Mouse (Mus musculus) thymus, adult 18-20 months (tissue): ENCODE results near the gene Syngr4.

ENCODE experiments used
- DNase-seq, 2 experiments: peaks; one replicate each; pipeline ENCODE4 v3.0.0; 2022; ENCODE audit warnings: mixed read lengths in 2 of 2

The Syngr4 gene

DNA sequence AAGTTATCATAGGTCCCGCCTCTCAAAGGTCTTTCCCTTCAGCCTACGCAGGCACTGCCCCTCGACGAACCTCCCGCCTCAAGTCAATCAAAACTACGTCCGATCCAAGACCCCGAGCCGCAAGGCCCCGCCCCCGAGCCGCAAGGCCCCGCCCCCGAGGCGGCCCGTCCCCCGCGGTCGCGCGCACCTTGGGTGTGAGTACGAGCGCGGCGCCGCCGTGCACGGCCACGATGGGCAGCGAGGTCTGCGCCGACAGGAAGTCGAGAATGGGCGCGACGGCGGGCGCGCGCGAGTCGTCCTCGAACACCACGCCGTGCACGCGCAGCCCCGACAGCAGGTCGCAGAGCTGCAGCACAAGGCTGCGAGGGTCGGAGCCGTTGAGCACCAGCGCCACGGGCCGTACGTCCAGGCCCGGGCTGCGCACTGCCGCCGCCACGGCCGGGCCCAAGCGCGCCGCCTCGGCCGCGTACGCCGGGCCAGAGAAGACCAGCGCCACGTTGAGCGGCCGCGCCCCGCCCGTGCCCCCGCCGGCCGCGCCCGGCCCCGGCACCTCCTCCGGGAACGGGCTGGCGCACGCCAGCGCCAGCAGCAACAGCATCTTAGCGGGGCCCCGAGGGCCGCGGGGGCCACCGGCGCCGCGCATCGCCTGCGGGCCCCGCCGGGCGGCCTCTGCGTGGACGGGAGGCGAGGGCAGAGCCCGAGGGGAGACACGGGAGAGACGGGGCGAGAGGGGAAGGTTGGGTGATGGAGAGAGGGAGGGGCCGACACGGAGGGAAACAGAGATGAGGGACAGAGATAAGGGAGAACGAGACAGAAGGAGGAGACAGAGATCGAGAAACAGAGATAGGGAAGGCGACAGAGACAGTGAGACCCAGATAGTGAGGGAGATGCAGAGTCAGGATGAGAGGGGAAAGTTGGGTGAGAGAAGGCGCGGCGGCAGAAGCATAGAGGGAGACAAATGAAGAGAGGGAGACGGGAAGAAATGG lies 30.3 kb downstream of the Syngr4 start:
- DNase-seq = peak; percentile 77 to 79

DNA sequence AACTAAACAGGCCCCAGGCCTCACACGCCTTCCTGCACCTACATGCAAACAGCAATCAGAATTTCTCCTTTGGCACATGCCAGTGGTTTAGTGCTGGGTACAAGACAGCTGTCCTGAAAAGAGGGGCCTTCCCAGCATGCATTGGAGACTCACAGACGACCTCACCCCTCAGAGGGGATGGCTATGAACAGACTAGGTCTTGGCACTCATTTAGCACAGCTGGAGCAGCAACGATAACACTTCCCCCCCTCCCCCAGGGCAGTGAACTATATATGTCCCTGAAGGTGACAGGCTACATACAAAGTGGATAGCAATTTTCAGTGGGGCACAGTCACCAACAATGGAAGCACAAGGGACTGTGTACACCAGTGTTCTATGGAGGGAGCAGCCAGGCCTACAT lies 32.1 kb downstream of the Syngr4 start:
- DNase-seq = no peak

DNA sequence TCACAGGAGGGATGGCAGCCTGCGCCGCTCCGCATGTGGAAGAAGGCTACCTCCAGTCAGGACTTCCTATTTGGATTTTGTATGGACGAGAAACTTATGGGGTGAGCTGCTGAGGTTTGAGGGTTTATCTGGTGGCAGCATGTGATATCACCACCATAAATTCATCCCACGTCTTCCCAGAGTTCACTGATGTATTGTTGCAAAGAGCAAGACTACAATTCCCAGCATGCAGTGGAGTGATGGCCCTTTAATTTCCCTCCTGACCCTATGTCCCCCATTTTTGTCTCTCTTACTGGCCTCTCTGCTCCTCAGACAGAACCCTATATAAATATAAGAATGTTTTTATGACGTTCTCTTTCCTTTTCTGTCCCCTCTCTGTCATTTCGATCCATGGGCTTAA lies 33.7 kb downstream of the Syngr4 start:
- no peak for DNase-seq

DNA sequence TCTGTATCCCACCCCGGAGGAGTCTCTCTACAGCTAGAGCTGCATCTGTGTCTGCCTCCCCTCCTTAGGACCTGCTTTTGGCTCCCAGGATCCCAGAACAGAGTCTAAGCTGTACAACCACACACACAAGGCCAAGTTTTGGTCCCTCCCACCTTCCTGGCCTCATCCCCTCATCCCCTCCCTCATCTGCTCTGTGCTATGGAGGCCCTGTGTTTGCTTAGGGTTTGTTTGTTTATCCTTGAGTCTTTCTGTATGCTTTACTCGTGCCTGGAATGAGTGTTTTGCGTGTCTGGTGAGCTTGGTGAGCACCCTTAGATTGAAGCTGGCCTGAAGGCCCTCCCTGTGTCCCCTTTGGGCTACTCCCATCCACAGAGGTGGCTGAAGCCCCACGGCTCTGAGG lies 37.5 kb downstream of the Syngr4 start:
- no peak for DNase-seq

DNA sequence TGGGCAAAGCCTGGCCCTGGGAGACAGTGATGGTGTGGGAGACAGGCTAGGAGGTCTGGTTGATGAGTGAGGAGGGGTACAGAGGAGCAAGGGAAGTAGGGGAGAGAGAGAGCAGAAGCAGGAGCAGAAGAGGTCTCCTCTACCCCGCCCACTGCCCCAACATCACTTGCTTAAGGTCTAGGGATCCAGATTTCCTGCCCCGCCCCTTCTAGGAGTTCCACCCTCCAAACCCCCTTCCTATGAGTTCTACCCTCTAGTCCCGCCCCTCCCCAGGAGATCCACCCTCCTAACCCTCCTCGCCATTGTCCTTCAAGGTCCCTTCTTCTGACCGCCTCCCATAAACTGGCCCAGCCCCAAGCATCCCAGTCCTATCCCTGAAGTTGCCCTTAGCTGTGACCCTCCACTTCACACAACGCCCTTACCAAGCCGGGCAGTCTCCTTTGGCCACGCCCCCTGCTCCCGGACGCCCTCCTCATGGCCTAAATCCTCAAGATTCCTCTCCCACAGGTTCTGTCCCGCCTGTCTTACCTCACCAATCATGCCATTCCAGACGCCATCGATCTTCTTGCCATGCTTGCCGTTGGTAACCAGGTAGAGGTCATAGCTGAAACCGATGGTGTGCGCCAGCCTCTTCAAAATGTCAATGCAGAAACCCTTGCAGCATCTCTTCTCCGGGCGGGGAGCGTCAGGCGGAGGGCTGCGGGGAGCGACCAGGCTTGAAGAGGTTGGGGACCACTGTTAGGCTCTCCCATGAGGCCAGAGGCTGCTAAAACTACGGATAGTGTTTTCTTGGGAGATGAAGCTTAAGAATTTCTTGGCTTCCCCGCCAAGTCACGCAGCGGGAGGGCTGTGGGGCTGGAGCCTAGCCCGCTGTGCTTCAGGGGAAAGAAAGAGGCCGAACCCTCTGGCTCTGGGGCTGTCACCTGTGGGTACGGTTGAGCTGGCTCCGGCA lies 39.3 kb downstream of the Syngr4 start:
- DNase-seq = no peak

DNA sequence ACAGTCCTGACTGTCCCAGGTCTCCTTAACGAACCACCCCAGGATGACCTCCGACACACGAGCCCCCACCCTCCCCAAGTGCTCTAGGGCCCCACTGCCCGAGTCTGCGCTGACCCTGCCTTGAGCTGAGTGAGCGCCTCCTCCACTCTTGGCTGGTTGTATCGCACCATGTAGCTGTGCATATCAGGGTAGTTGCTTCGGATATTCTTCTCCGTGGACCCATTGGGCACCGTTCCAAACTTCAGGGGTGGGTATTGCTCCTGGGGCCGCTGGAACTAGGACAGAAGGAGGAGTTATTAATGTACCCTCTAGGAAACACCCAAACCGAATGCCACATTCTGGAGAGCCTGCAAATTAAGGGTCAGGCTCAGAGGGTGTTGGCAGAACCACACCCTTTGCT lies 43.4 kb downstream of the Syngr4 start:
- DNase-seq = no peak

DNA sequence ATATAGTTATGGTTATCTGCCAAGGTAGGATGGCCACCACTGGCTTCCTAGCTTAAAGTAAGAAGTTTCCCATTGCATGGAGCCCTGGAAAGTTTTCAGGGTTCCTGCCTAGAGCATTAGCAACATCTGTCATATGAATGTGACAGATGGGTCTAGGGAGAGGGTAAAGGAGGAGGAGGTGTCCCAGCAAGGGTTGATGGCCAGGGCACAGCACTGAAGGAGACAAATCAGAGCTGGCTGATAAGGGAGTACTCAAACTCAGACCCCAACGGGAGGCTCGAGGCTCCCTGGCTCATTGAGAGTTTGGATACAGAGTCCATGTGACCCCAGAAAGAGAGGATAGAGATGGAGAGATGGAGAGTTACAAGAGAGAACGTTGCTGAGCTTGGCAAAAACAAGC lies 45.9 kb downstream of the Syngr4 start:
- no peak for DNase-seq

DNA sequence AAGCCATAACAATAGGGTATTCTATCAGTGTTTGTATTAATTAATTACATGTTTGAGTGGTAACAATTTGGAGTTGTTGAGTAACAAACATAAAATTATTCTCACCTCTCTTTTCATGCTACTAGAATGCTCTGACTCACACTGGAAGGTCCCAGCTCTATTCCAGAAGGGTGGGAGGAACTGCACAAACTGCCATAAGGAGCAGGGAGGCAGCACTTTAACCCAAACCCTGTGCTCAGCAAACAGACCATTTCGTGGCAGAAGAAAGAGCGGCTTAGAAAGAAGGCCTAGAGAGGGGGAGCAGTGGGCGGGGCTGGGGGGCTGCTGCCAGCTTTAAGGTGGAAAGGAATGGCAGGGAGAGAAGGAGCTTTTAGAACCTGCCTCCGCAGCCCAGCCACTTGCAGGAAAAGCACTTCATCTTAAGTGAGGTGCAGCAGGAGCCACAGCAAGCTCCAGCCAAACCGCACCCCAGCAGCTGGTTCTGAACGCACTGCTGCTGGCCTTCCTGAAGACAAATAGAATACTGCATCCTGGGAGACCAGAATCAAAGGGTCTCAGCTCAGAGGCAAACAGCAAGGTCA lies 48.0 kb downstream of the Syngr4 start:
- DNase-seq = no peak

DNA sequence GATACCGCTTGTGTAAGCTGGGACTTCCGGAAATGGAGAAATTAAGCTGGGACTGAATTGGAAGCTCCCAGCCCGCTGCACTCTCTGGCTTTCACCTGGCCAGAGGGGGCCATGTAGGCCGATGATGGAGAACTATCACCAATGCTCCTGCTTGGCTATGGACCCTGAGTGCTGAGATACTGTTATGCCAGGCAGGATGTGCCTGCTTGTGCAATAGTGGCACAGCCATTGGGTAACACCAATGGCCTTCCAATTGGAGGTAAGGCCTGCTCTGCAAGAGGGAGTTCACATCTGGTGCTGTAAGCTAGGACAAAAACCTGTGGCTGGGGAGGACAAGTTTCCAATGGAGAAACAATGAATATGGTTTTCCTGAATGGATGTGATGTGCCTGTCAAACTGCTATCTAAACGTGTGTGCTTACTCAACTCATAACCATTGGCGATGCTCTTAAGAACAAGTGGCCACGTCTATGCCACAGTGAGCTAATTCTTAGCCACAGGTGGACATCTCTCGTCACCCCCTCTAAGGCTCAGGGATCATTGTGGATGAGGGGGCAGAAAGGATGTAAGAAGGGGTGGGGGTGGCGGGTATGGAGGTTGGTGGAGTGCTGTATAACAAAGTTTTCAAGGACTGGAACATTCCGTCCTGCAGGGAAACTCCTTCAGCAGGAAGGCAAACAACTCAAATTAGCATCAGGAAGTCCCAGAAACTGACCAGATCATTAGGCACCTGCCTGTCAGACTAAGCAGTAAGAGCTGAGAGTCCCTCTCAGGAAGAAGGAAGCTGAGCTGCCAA lies 53.4 kb downstream of the Syngr4 start:
- no peak for DNase-seq
